Mouse (Mus musculus) embryonic fibroblast, embryonic 13.5 days (primary cell): Measurements from ENCODE around the gene Gm20388.

ENCODE experiments used
- CTCF ChIP-seq: IDR thresholded peaks from 2 replicates; pipeline ENCODE4 v1.5.1; 2011; ENCODE audit warnings: mild to moderate bottlenecking, control low read depth, low read length, moderate library complexity, borderline replicate concordance; ENCODE audit not compliant: insufficient read depth
- POLR2A ChIP-seq: IDR thresholded peaks from 2 replicates; pipeline ENCODE4 v1.6.1; 2011; ENCODE audit warnings: low read depth, mild to moderate bottlenecking, control low read depth, low read length, moderate library complexity

GRCm38 (mm10) chr8:122665221-122665620, 2754.6 kb downstream of the Gm20388 start:
- no peak for TF ChIP-seq CTCF
- no peak for TF ChIP-seq POLR2A
